8 mouse cellular contexts compared by ENCODE assay signal in genomic region chr9:113811957-113812670, GRCm38 (mm10).
DNase-seq lines count a peak whose midpoint lies in the region; ATAC-seq and TF ChIP-seq lines count a peak whose summit lies in the region.

No protein-coding gene starts in this region.

- peaks cover 15% of the 10 kb centered on the region for H3K4me1 ChIP-seq in forebrain, postnatal 0 days (ENCODE audit: insufficient read depth)
- peaks cover 3% of the 10 kb centered on the region for H3K4me1 ChIP-seq in liver, embryonic 16.5 days (ENCODE audit: control insufficient read depth, low read depth, low read length)

- whole genome bisulfite sequencing in forebrain, postnatal 0 days = 5% methylated on average over 9 of the region's 9 CpGs
- WGBS in liver, embryonic 16.5 days (ENCODE audit: insufficient replicate concordance) = 36% methylated on average over 9 of the region's 9 CpGs

- no peaks in the 10 kb centered on the region for H3K27me3 ChIP-seq in forebrain, postnatal 0 days (ENCODE audit: insufficient read depth, low read length)
- H3K27me3 ChIP-seq in liver, embryonic 16.5 days (ENCODE audit: control insufficient read depth, insufficient read depth, low read depth, low read length) = no peaks in the 10 kb centered on the region

- peak overlapping the region; percentile 51 for H3K4me2 ChIP-seq in forebrain, postnatal 0 days (ENCODE audit: low read depth)
- H3K4me2 ChIP-seq in liver, embryonic 16.5 days (ENCODE audit: low read depth, low read length) = peak overlapping the region; percentile 50

- no peaks in the 10 kb centered on the region for H3K9me3 ChIP-seq in forebrain, postnatal 0 days (ENCODE audit: low read length)
- no peaks in the 10 kb centered on the region for H3K9me3 ChIP-seq in liver, embryonic 16.5 days (replicated peaks; ENCODE audit: control insufficient read depth, low read length)

- no peaks in the 10 kb centered on the region for H3K36me3 ChIP-seq in forebrain, postnatal 0 days (ENCODE audit: insufficient read depth)
- H3K36me3 ChIP-seq in liver, embryonic 16.5 days (ENCODE audit: control insufficient read depth, insufficient read depth) = no peaks in the 10 kb centered on the region

- peak; percentile 83; the same call in 1 of the 2 replicates for ATAC-seq in cerebellum, adult (ENCODE audit: insufficient number of reproducible peaks, low FRiP score, low TSS enrichment)
- ATAC-seq in forebrain, postnatal 0 days = peak; percentile 96
- ATAC-seq in liver, embryonic 16.5 days (ENCODE audit: low read depth) = no peak; the same call in 1 of the 2 replicates

- peak overlapping the region; percentile 49 for H3K4me3 ChIP-seq in forebrain, postnatal 0 days (ENCODE audit: low read depth, low read length)
- H3K4me3 ChIP-seq in liver, embryonic 16.5 days (ENCODE audit: low read depth, low read length) = peak overlapping the region; percentile 45

- no peak for TF ChIP-seq CTCF in forebrain, postnatal 0 days (IDR thresholded peaks at IDR 0.05; ENCODE audit: low read depth)

- H3K27ac ChIP-seq in forebrain, postnatal 0 days (ENCODE audit: low read depth, low read length) = peak overlapping the region; percentile 93
- no peak overlapping the region for H3K27ac ChIP-seq in liver, embryonic 16.5 days (ENCODE audit: low read length)

- H3K9ac ChIP-seq in forebrain, postnatal 0 days = peak overlapping the region; percentile 54
- H3K9ac ChIP-seq in liver, embryonic 16.5 days (ENCODE audit: low read depth, low read length) = no peak overlapping the region

- peak; percentile 9 for DNase-seq in heart, adult 8-10 months (ENCODE audit: low spot score)
- DNase-seq in heart, adult 9 months (ENCODE audit: low spot score in 2 of 2) = no peak
- DNase-seq in forebrain, postnatal 0 days = peak; percentile 91
- peak; percentile 11 for DNase-seq in kidney, postnatal 14 days
- DNase-seq in right cerebral cortex, adult 2 months (ENCODE audit: low spot score in 2 of 2) = peak; percentile 72 to 79
- DNase-seq in urinary bladder, postnatal 4 days (ENCODE audit: low spot score in 2 of 2) = no peak

Comparison
In these comparisons a context has a peak if more than half of its experiments do, and no peak if none do; other contexts are left out.
1. DNase-seq: peak in heart, adult 8-10 months (single experiment), forebrain, postnatal 0 days (single experiment), kidney, postnatal 14 days (single experiment) and right cerebral cortex, adult 2 months (2 of 2); none in heart, adult 9 months (0 of 2) and urinary bladder, postnatal 4 days (0 of 2).